Mouse (Mus musculus) neutrophil, adult 59 days (primary cell): Measurements from ENCODE around the gene Zfp58. TPM values are rescaled to one million over a fixed set of nuclear protein-coding genes. Genes with fewer than 3 reads are reported as not detected.

Experiments used
- total RNA-seq, 2 experiments: library from RNA; stranded (reverse); gene quantifications; 1 replicate in 1 of 2; 2 replicates in 1 of 2; pipeline ENCODE4 v1.2.4; 2023

The Zfp58 gene
- total RNA-seq, result 1 to 10 TPM; 4.1 to 5.2 TPM

GRCm38 (mm10) chr13:67500084-67500719, at the start of gene Zfp58:
Gene Zfp58 (minus strand): TSS chr13:67500555.

GRCm38 (mm10) chr13:67525753-67526410, 25.5 kb upstream of the Zfp58 start, which contains the start of the genes Gm26965 and Zfp87:
Gene Gm26965 (minus strand): TSS chr13:67526151.
Gene Zfp87 (minus strand): TSS chr13:67526177.

GRCm38 (mm10) chr13:67483625-67484423, 16.5 kb downstream of the Zfp58 start, which contains the start of gene Zfp874b:
Gene Zfp874b (minus strand): TSS chr13:67484258.

DNA sequence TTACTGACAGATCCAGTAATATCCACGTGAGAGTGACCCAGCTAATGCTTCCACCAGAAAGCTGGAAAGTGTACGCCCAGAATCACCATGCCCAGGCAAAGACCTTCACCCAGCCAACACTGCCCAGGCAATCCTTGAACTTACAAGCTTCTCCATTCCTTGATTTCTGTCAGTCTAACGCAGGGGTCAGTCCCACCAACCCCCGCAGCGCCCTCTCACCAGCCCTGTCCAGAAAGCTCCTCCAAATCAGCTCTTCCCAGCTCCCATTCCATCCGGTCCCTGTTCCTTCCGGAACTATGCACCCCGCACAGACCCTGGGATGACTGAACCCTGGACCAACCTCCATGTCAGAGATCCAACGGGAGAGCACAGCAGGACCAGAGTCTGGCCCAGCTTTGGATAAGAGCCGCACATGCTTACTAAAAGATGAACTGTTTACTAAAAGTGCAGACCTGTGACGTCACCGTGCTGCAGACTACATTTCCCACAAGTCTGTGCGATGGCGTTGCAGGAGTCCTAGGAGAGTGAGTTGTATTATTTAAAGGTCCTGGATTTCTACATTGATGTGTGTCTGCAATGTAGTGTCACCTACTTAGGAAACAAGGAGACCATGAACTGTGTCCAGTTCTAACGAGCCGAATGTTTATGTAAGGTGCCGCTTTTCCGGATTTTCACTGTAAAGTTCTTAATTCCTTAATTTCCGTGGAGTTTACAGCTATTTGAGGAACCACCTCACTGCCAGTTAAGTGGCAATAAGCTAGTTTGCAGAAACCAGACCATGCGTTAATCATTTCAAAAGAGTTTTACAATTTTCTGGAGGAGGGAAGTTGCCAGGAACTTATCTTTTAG, 49.0 kb downstream of the Zfp58 start, which contains the start of gene Zfp874a:
Zfp874a (minus strand) TSS at position 453 of the 849 bp plus-strand sequence.

Other genes starting within 250 kb of the Zfp58 start
- gene Zfp458, start 222.1 kb downstream of the Zfp58 start, total RNA-seq, result 1 to 10 TPM; 1.4 to 1.5 TPM
- under 1 TPM; 0.60 TPM for gene Zfp457, start 194.1 kb downstream of the Zfp58 start, total RNA-seq
- 1 to 10 TPM; 6.3 to 6.6 TPM for gene Zfp595, start 168.0 kb downstream of the Zfp58 start, total RNA-seq
- under 1 TPM in 1 of 2 experiments, not detected in 1; 0.88 TPM for gene Gm28044, start 140.0 kb downstream of the Zfp58 start, total RNA-seq
- 1 to 10 TPM; 5.9 to 6.6 TPM for gene Zfp953, start 139.9 kb downstream of the Zfp58 start, total RNA-seq
- gene Gm28041, start 124.8 kb downstream of the Zfp58 start, total RNA-seq, result 1 to 10 TPM in 1 of 2 experiments, not detected in 1; 3.5 TPM
- gene Zfp456, start 124.7 kb downstream of the Zfp58 start, total RNA-seq, result 1 to 10 TPM in 1 of 2 experiments, under 1 TPM in 1; 0.84 to 1.8 TPM
- 1 to 10 TPM; 2.4 to 5.7 TPM for gene Zfp429, start 100.7 kb downstream of the Zfp58 start, total RNA-seq
- 1 to 10 TPM in 1 of 2 experiments, under 1 TPM in 1; 0.22 to 1.1 TPM for gene Zfp459, start 79.1 kb downstream of the Zfp58 start, total RNA-seq
- 1 to 10 TPM; 3.2 to 4.1 TPM for gene Zfp874a, start 48.9 kb downstream of the Zfp58 start, total RNA-seq
- gene Zfp874b, start 16.3 kb downstream of the Zfp58 start, total RNA-seq, result 1 to 10 TPM; 5.7 to 6.2 TPM
- gene Gm26965, start 25.6 kb upstream of the Zfp58 start, total RNA-seq, result not detected
- gene Zfp87, start 25.6 kb upstream of the Zfp58 start, total RNA-seq, result 10 to 100 TPM; 12.9 to 15.0 TPM
- 1 to 10 TPM; 4.2 to 5.4 TPM for gene Zfp748, start 53.3 kb upstream of the Zfp58 start, total RNA-seq
- gene Zfp729b, start 109.2 kb upstream of the Zfp58 start, total RNA-seq, result 10 to 100 TPM in 1 of 2 experiments, 1 to 10 TPM in 1; 8.9 to 10.7 TPM
- gene Gm49345, start 137.2 kb upstream of the Zfp58 start, total RNA-seq, result 1 to 10 TPM in 1 of 2 experiments, under 1 TPM in 1; 0.78 to 1.7 TPM
- 10 to 100 TPM in 1 of 2 experiments, 1 to 10 TPM in 1; 10.0 TPM for gene Zfp729a, start 137.2 kb upstream of the Zfp58 start, total RNA-seq
- gene Zfp738, start 186.5 kb upstream of the Zfp58 start, total RNA-seq, result 1 to 10 TPM; 6.0 to 8.1 TPM
- gene Zfp65, start 228.6 kb upstream of the Zfp58 start, total RNA-seq, result 1 to 10 TPM; 6.4 to 8.1 TPM